Mouse (Mus musculus) adrenal gland, adult 8-10 months (tissue): ENCODE measurements around the gene Rere. TPM values are rescaled to one million over a fixed set of nuclear protein-coding genes. Genes with fewer than 3 reads are reported as not detected.
"Not testable (repeated sequence)": the region's sequence is repeated elsewhere in the genome, so short reads cannot be mapped to it uniquely, and the experiment has no call there.

Source experiments
- DNase-seq: peaks from one replicate; pipeline ENCODE4 v3.0.0; 2022
- total RNA-seq, 4 experiments: library from RNA; stranded (reverse); gene quantifications; 2 replicates each; pipeline ENCODE4 v1.2.4; 2022

The Rere gene
- total RNA-seq, 4 experiments from 2014 or later: 108 to 187 (median 139) TPM

DNA sequence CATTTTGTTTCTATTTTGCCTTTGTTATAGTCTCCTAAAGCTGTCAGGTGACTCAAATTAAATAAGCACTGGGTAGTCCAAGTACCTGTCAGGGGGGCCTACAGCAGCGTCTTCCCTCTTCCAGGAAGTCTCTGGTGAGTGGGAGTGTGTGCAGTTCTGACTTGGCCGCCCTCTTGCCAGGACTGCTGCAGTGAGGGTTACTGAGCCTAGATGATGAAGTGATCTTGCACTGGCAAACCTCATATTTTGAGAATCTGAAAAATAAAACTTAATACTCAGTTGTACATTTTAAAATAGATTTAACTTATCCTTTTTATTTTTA lies 306.8 kb downstream of the Rere start:
- no peak for DNase-seq

DNA sequence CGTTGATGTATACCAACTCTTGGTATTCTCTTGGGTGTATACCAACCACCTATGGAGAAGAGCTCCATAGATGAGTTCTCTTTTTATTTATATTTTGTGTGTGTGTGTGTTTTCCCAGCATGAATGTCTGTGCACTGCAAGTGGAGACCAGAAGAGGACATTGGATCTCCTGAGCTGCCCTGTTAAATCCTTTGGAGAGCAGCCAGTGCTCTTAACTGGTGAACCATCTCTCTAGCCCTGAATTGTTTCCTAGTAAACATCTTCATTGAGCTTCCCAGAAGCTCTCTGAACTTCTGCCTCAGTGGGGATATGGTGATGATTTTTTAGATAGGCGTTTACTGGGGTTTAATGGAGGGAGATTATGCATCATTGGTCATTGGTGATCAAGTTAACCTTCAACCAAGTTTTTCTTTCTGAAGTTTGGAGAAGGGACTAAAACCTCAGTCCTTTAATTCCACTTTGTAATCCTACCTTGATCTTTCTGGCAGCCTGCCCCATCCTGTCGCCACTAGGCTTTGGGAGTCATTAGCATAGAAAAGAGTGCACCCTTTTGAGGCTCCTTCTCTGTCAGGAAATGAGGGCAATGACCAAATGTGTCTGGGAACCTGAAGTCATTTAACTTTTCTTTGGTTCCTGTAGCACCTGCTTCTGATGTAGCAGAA lies 309.3 kb downstream of the Rere start:
- no peak for DNase-seq

DNA sequence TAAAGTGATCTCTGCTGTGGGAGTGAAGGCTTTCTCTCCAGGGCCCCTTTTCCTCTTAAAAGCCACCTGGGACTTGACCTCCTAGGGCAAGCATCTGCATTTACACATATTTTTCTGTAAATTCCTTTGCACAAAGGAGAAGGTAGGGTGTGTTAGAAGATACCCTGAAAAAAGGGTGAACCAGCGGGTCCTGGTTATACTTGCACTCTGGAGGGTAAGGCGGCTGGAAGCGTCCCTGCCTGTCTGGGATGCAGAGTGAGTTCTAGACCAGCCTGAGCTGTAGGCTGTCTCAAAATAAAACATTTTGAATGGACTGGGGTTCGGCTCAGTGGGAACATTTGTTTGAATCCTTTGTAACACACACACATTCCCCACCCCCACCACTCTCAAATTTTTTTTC lies 310.2 kb downstream of the Rere start:
- no peak for DNase-seq

DNA sequence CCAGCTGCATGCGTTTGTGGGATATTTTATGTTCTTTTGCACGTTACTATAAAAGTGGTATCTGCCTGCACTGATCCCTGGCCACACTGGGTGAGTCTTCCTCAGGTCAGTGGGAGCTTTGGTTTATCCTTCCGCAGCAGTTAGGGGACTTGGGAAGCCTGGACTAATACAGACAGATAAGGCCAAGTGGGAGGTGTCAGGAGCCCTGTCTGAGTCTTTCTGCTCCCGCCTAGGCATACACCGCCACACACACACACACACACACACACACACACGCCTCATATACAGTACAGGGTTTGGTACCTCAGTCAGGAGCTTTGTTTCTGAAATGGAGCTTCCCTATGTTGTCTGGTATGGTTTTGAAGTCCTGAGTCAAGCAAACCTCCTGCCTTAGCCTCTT lies 310.6 kb downstream of the Rere start:
- no peak for DNase-seq

DNA sequence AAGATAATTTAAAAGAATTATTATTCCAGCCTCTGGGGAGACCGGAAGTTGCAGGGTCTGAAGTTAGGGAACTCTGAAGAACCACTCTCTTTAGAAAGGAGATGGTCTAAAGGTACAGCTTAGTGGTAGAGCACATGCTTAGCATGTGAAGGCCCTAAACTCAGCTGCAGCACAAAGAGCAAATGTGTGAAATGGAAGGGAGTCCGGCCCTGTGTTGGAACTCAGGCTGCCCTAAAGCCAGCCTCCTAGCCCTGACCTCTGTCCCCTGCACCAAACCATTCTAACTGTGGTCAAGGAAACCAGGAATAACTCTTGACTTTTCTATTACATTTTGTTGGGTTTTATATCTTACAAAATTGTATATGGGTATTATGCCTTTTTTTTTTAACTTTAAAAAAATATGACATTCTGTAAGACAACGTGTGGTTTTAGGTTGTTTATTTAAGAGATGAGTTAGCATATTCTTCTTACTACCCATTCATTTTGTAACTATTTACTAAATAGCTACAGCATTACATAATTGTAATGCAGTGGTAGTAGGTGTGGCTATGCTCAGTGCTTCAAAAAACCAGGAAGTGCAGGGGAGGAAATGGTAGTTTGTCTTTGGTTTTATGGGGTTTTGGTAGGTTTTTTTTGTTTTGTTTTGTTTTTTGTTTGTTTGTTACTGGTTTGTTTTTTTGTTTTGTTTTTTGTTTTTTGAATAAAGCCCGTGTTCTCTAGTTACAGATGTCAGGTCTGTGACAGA lies 312.2 kb downstream of the Rere start:
- no peak for DNase-seq

- no peak for DNase-seq
Observed at GRCm38 (mm10) chr4:150594298-150594829, 312.9 kb downstream of the Rere start.

- DNase-seq: no peak
Observed at GRCm38 (mm10) chr4:150595071-150595470, 313.6 kb downstream of the Rere start.

DNA sequence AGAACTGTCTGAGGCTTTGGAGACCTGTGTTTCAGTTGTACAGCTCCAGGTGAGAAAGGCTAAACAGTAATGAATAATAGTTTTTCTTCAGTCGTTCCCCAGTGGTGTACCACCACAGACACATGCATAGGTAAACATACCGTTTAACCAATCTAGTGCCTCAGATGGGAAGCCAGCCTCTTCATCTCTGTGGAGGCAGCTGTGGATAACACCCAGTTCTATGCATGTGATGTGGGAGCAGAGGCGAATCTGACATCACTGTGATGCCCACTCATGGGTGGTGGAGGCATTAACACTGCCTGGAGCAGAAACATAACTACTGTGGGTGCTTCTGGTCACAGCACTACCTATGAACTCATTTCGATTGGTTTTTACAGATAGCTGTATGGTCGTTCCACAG lies 314.5 kb downstream of the Rere start:
- DNase-seq: no peak

DNA sequence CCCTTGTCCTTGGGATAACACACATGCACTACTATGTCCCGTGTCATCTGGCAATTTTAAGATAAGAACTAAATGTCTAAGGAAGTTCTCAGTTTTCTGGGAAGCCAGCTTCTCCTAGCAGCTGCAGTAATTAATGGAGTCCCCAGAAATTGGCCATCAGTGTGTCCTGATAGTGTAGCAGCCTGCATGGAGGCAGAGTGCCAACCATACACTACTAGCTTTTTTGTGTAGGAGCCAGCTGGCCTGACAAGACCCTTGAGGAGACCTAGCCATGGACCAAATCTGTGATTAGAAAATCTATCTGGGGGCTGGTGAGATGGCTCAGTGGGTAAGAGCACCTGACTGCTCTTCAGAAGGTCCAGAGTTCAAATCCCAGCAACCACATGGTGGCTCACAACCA lies 317.2 kb downstream of the Rere start:
- DNase-seq: no peak

- no peak for DNase-seq
Observed at GRCm38 (mm10) chr4:150599119-150599992, 317.9 kb downstream of the Rere start.

GRCm38 (mm10) chr4:150600503-150600902 lies 319.1 kb downstream of the Rere start:
- not testable (repeated sequence) for DNase-seq

DNA sequence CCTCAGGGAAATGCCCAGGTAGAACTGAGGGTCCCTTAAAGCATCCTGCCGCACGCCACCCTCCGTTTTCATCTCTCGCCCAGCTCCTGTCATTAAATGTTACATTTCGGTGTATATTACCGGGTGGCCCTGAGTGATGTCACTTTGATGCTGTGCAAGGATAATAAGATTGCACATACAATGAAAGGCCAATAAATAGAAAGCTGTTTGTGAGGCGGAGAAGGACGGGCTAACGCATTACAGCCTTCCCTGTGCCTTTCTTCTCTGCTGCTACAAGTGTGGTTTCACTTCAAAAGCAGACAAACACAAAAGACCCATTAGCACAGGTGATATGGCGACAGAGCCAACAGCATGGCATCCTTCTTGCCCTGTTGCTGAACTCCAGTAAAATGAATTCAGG lies 320.0 kb downstream of the Rere start:
- no peak for DNase-seq

GRCm38 (mm10) chr4:150603366-150604061 lies 322.1 kb downstream of the Rere start:
- DNase-seq: no peak

GRCm38 (mm10) chr4:150605804-150606203 lies 324.4 kb downstream of the Rere start:
- no peak for DNase-seq

- no peak for DNase-seq
Observed at GRCm38 (mm10) chr4:150606449-150607161, 325.2 kb downstream of the Rere start.

- no peak for DNase-seq
Observed at GRCm38 (mm10) chr4:150608670-150609069, 327.2 kb downstream of the Rere start.

- no peak for DNase-seq
Observed at GRCm38 (mm10) chr4:150613715-150614114, 332.3 kb downstream of the Rere start.

- DNase-seq: no peak
Observed at GRCm38 (mm10) chr4:150615251-150616028, 334.0 kb downstream of the Rere start.

DNA sequence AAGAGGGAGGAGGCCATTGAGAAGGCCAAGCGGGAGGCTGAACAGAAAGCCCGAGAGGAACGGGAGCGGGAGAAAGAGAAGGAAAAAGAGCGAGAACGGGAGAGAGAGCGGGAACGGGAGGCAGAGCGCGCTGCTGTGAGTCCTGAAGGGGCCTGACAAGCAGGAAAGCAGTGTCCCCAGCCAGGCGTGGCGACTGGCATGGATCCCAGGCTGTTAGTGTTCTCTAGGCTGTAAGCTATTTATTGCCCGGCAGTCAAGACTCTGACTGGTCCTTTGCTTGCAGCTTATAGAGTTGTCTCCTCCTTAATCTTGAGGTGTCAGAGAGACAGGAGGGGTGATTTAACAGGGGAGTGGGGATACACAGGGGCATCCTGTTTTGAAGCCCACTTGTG lies 334.6 kb downstream of the Rere start:
- DNase-seq: no peak

DNA sequence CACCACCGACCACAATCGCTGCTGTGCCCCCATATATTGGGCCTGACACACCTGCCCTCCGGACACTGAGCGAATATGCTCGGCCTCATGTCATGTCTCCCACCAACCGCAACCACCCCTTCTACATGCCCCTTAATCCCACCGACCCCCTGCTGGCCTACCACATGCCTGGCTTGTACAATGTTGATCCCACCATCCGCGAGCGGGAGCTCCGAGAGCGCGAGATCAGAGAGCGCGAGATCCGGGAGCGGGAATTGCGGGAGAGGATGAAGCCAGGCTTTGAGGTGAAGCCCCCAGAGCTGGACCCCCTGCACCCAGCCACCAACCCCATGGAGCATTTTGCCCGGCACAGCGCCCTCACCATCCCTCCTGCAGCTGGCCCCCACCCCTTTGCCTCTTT lies 335.4 kb downstream of the Rere start:
- no peak for DNase-seq

DNA sequence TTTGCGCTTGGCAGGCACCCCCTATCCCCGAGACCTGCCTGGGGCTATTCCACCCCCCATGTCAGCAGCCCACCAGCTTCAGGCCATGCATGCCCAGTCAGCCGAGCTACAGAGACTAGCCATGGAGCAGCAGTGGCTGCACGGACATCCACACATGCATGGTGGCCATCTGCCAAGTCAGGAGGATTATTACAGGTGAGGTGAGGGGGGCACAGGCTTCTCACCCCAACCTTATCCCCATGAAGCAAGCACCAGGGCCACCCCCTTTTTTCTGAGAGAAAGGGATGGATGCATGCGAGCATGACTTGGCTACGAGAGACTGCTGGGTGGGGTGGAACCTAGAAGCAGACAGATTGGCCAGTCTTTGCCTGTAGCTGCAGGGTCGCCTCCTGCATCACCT lies 337.6 kb downstream of the Rere start:
- no peak for DNase-seq
